Mouse (Mus musculus) liver (tissue): ENCODE results near the gene Gm6583.

ENCODE experiments used
- DNase-seq: peaks from one replicate; pipeline ENCODE4 v3.0.0-alpha.2; 2020; ENCODE audit warnings: mixed read lengths

The Gm6583 gene

GRCm38 (mm10) chr5:112355910-112356309, at the start of gene Gm6583:
Gm6583 (minus strand) TSS chr5:112356033.
- peak; percentile 72 for DNase-seq

GRCm38 (mm10) chr5:112402437-112402836, 46.6 kb upstream of the Gm6583 start:
- no peak for DNase-seq

GRCm38 (mm10) chr5:112399284-112399683, 43.5 kb upstream of the Gm6583 start:
- no peak for DNase-seq

DNA sequence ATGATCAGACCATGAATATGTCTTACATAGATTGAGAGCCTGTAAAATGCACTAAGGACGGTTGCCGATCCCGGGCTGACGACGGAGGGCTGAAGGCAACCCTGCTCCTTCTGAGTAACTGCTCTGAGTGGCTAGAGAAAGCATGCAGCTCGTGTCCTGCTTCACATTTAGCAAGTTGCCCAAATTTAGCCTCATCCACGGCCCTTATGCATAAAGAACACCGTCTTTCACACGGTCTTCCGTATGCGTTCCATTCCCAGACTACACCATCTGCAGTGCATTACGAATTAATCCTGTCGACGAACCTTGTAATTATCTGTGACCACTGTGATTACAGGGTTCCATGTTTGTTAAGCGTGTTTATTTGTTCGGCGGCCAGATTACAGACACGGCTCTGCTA, 40.2 kb upstream of the Gm6583 start:
- DNase-seq = no peak

- peak; percentile 54 for DNase-seq
These were observed 39.1 kb upstream of the Gm6583 start, which contains the start of gene Asphd2 for GRCm38 (mm10) chr5:112394779-112395443. Asphd2 (minus strand) TSS chr5:112394866.

DNA sequence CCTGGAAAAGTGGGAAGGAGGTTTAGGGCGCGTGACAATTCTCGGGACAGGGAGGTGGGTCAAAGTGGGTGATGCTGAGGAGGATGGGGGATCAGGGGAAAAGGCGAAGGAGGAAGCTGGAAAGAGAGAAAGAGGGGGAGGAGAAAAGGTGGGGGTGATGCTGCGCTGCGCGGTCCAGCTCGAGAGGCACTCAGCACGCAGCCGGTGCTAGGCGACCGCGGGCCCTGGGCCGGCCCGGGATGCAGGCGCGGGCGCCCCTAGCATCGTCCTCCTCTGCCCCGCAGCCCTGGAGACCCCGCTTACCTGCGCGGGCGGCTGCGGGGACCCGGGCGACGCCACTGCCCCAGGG, 38.6 kb upstream of the Gm6583 start:
- DNase-seq = no peak

DNA sequence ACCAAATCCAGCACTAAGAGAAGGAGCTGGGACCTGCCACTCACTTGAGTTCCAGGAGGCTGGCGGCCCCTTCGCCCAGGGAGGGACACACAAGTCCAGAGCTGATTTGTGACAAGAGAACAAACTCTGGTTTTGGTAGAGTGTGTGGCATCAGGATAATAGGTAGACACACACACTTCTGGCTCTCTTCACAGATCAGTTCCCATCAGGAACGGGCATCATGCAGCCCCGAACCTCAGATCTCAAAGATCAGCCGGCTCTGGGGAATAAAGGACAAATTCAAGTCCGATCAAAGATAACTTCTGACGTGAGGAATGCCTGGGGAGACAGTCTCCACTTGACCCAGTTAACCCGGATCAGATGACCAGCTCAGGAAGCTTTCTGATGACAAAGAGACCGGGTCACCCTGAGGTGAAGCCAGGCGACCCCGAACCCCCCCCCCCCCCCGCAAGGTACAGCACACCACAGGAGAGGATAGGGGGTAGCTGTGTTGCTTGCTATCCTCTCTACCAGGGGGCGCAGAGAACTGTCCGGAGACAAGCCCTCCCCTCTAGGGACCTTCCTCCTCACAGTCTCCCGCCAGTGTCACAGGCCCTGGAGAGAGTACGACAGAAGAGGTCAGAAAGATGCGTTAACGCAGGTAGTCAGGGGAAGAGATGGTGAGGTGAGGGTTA, 38.0 kb upstream of the Gm6583 start:
- DNase-seq = no peak

DNA sequence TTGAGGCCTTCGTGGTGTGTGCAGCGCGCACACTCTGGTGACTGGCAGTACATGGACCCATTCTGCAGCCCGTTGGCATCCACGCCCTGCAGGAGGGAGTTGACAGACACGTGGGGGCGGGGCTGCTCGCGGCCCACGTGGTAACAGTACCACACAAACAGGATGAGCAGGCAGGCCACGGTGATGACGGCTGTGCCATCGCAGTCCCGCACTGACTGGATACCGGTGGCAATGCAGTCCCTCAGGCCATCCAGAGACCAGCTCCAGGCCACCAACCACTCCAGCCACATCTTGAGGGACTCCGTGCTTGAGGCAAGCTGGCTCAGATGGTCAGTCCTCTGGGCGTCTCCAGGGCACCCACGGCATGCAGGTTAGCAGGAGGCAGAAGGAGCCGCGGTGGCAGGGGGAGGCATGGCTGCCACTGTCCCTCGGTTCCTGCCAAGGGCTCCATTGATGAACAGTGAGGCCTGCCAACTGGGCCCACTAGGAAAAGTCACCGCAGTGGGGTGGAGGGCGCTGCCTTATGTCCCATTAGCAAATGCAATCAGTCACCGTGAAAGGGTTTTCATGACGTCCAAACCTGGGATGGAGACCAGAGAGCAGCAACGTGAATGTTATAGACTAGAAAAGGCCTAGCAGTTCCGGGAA, 36.0 kb upstream of the Gm6583 start:
- no peak for DNase-seq

DNA sequence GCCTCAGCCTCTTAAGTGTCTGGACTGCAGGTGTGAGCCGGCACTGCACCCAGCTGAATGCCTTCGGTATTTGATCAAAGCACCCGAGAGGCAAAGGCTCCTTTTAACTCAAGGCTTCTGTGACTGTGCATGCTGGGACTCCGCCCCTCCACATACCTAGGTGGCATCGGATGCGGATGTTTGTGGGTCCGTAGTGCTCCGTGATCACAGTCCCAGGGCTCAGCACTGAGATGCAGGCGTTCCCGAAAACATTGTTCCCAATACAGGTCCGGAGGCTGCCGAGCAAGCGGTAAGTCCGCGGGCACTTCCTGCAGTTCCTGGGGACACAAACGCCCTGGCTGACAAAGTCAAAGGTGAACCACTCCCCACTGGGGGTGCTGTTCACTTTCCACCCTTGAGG, 35.2 kb upstream of the Gm6583 start:
- DNase-seq = no peak

- DNase-seq = no peak
These were observed 33.5 kb upstream of the Gm6583 start for GRCm38 (mm10) chr5:112389352-112389751.

DNA sequence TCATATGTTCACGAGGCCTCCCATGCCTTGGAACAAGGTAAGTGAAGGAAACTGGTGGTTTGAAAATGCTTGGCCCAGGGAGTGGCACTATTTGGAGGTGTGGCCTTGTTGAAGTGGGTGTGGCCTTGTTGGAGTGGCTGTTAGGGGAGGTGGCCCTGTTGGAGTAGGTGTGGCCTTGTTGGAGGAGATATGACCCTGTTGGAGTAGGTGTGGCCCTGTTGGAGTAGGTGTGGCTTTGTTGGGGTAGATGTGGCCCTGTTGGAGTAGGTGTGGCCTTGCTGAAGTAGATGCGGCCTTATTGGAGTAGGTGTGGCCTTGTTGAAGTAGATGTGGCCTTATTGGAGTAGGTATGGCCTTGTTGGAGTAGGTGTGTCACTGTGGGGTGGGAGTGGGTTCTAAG, 30.1 kb upstream of the Gm6583 start:
- DNase-seq = peak; percentile 79

- peak; percentile 18 for DNase-seq
These were observed 29.1 kb upstream of the Gm6583 start for GRCm38 (mm10) chr5:112384805-112385472.

DNA sequence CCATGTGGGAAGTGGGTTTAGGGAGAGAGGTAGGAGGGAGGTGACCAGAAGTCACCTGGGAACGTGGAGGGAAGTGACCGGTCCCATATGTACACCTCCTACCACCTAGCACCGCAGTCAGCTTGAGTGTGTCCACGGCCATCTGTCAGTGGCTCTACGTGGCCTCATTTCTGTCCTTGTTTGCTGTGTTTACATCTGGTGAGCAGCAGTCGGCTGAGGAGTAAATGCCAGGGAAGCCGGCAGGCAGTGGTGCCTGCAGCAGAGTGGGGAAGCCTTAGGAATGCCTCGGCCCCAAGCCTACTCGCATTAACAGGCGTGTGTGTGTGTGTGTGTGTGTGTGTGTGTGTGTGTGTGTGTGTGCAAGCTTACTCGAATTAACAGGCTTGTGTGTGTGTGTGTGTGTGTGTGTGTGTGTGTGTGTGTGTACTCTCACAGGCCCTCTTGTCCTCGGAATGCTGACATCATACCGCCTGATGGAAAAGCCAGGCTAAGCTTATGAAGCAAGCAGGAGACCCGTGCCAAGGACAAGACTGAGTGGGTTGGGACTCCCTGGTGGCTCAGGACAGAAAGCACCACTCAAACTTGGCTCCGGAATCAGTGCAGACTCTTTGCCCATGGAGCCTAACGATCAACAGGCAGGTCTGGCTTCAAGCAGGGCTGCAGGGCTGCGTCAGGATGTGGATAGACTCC, 27.0 kb upstream of the Gm6583 start:
- DNase-seq = no peak

DNA sequence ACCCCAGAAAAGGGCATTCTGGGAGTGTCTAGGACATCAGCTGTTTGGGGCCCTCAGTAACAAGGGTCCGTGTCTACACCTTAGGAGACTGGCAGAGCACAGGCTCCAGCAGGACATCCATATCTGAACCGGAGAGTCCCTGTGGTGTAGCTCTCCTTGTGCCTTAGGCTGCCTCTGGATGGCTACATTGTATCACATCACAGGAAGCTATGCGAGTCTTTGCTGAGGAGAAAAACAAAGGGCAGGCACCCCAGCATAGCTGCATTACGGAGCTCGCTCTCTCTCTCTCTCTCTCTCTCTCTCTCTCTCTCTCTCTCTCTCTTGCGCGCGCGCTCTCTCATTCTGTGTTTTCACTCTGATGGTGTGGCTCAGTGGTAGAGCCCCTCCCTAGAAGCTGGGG, 26.2 kb upstream of the Gm6583 start:
- DNase-seq = no peak

GRCm38 (mm10) chr5:112381154-112381553, 25.3 kb upstream of the Gm6583 start:
- DNase-seq = no peak

DNA sequence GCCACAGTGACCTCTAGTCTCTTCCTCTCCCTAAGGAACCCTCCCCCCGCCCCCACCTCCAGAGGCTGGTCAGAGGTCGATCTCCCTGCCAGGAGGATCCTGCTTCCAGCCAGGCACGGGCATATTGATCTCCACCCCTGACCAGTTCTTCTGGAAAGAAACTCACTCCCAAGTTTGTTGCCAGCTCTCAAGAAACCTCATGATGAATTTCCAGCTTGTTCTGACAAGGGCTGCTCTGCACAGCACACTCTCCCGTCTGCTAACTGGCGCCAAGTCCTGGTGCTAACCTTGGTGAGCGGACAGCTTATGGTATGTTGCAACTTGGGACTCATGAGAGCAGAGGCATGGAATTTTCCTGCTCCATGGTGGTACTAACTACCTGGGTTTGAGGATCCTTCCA, 22.9 kb upstream of the Gm6583 start:
- DNase-seq = no peak

GRCm38 (mm10) chr5:112377380-112377779, 21.5 kb upstream of the Gm6583 start:
- DNase-seq = no peak

GRCm38 (mm10) chr5:112376111-112376510, 20.3 kb upstream of the Gm6583 start:
- no peak for DNase-seq

DNA sequence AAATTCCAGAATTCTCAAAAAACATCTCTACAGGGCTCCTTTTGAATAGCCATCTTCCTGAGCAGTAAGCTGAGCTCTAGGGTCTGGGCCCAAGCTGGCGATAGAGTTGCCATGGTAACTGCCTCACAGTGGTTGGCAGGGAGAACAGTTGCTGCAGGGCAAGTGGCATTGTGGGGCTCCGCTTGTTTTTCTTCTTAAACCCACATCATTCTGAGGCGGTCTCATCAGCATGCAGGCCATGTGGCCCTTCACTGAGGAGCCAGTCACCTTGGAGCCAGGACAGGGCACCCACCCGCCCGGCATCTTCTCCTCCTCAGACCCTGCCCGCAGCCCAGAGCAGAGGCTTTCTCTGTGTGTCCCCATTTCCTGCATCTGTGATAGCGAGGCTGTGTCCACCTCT, 16.1 kb upstream of the Gm6583 start:
- DNase-seq = no peak

DNA sequence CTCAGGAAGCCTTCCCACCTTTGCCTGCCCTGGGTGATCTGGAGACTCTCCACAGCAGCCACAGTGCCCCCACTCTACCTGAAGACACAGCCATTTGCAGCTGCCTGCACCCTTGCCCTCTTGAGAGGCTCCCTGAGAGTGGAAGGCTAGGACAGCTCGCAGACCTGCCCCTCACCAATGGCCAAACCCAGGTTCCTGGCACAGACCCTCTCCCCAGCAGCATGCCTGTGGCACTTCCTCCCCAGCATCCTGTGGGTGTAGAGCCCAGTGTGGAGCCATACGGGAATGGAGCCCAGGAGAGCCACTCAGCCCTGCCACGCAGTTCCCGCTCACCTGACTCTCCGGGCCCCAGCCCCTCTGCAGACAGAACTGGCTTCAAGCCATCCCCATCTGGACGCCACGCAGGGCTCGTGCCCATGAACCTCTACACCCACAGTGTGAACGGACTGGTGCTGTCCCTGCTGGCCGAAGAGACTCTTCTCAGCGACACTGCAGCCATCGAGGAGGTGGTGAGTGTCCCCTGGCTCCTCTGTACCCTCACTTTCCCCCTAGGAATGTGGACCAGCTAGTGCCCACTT, 14.5 kb upstream of the Gm6583 start:
- DNase-seq = no peak

DNA sequence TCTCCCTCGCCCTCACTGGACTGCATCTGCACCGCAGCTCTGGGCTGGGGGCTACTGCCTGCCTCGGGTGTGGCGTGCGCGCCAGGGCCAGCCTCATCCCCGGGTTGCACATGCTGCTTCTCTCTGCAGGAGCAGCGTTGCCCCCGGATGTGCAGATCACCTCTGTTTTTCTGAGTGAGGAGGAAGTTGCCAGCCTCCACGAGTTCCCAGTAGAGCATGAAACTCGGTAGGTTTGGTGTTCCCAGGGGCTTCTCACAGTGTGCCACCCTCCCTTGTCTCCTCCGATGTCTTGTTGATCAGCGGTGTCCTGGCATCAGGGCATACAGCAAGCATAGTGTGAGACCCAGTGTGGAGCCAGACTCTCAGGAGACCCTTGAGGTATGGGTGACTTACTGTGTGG, 13.5 kb upstream of the Gm6583 start:
- no peak for DNase-seq

DNA sequence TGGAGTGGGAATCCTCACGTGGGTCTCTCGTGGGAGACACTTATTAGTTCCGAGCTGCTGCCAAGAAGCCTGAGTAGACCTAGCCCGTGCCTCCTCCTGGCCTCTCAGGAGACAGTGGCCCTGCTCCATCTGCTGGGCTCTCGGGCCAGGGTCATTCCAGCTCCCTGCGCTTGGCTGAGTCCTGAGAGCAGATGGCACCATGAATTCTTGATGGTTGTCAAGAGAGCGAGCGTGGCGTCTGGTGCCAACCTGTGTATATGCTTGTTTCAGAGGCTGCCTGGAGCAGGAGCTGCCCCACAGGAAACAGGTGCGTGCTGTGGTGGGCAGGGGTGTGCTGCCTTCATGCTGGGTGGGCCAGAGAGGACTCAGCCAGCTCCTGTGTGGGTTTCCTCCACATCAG, 12.8 kb upstream of the Gm6583 start:
- DNase-seq = no peak

GRCm38 (mm10) chr5:112367929-112368328, 12.1 kb upstream of the Gm6583 start:
- DNase-seq = no peak
